Mouse (Mus musculus): Measurements from ENCODE around the gene Gm17409. TPM values are rescaled to one million over a fixed set of nuclear protein-coding genes. Genes with fewer than 3 reads are reported as not detected.

Gm17409 gene
- total and polyA plus RNA-seq, 3 experiments = not detected

DNA sequence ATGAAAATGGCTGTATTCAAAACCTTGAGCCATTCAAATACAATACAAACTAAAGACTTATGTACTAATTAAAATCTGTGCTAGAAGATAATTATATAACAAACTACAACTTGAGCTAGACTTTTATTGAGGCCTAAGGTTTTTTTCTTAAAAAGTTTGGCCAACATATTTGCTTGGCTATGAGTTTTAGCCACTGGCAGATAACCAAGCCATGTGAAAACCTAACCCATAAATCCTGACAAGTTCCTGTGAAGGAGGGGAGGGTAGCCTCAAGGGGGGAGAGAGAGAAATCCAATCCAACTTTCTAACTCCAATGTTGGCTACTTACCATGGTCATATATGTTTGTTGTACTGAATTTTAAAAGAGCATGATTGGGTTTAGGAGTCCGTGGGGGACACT is 48.6 kb downstream of the Gm17409 start:
- H3K79me2 ChIP-seq (replicated peaks; ENCODE audit: control insufficient read depth, extremely low read depth, insufficient read depth, poor library complexity, severe bottlenecking) = no peaks in the 10 kb centered on the region
- H3K9me3 ChIP-seq (replicated peaks; ENCODE audit: low read length) = peaks cover 3% of the 10 kb centered on the region
- H3K27me3 ChIP-seq (replicated peaks) = no peaks in the 10 kb centered on the region
- no peak overlapping the region for H3K4me3 ChIP-seq (replicated peaks in 1 of 3; ENCODE audit: low read depth in 2 of 3, low read length in 2 of 3, poor library complexity in 1 of 3)
- no peak overlapping the region for H3K9ac ChIP-seq (ENCODE audit: insufficient read depth, low read depth)
- no peak overlapping the region for H3K4me2 ChIP-seq (ENCODE audit: insufficient read depth, low read depth, poor library complexity, severe bottlenecking)
- H3K4me1 ChIP-seq (ENCODE audit: control insufficient read depth in 1 of 2, insufficient read depth in 2 of 2) = no peaks in the 10 kb centered on the region
- DNase-seq (ENCODE audit: extremely low read depth) = no peak
- H3K36me3 ChIP-seq (replicated peaks in 1 of 2; ENCODE audit: control insufficient read depth in 1 of 2, insufficient read depth in 1 of 2, low read length in 1 of 2) = no peaks in the 10 kb centered on the region
- dilution Hi-C loops (cut with MboI; ENCODE audit: extremely low pct_ligation_motif_present, extremely low pct_unique_long_range_greater_than_20kb, low sequenced_read_pairs) = no loop called here
- H3K27ac ChIP-seq (ENCODE audit: insufficient read depth, low read depth) = no peak overlapping the region
- in situ Hi-C loops (cut with MboI; ENCODE audit: low pct_ligation_motif_present, low pct_unique_long_range_greater_than_20kb, low sequenced_read_pairs) = no loop called here
- TF ChIP-seq JUN (IDR thresholded peaks at IDR 0.05; ENCODE audit: insufficient read depth, low read depth, low read length) = no peak
- no peak for TF ChIP-seq ETS1 (conservative IDR thresholded peaks at IDR 0.05; ENCODE audit: low read depth, low read length)

Other genes with a start within 250 kb of the Gm17409 start
- not detected in 2 replicates for gene Acvr1c, start 112.2 kb upstream of the Gm17409 start, total RNA-seq (2012; rRNA removed)
- 0.03 and 0.05 TPM in 2 replicates for gene Acvr1c, start 112.2 kb upstream of the Gm17409 start, total RNA-seq (2014; rRNA removed)
- 0.21 and 0.48 TPM in 2 replicates for gene Acvr1c, start 112.2 kb upstream of the Gm17409 start, polyA plus RNA-seq (2012; ENCODE audit: insufficient read length, low read depth)
- not detected in 2 replicates for gene Acvr1, start 97.0 kb downstream of the Gm17409 start, total RNA-seq (2012; rRNA removed)
- gene Acvr1, start 97.0 kb downstream of the Gm17409 start, total RNA-seq (2014; rRNA removed) = not detected in 2 replicates
- gene Acvr1, start 97.0 kb downstream of the Gm17409 start, polyA plus RNA-seq (2012; ENCODE audit: insufficient read length, low read depth) = not detected in 2 replicates
- gene Upp2, start 97.2 kb downstream of the Gm17409 start, total RNA-seq (2012; rRNA removed) = not detected in 2 replicates
- not detected in 2 replicates for gene Upp2, start 97.2 kb downstream of the Gm17409 start, total RNA-seq (2014; rRNA removed)
- not detected in 2 replicates for gene Upp2, start 97.2 kb downstream of the Gm17409 start, polyA plus RNA-seq (2012; ENCODE audit: insufficient read length, low read depth)

Measured in CH12.LX (cell line).